ENCODE assay signal across 10 mouse cellular contexts in genomic region chr13:113640944-113641597, GRCm38 (mm10). TPM values are rescaled to one million over a fixed set of nuclear protein-coding genes. Genes with fewer than 3 reads are reported as not detected.
DNase-seq lines count a peak whose midpoint lies in the region; ATAC-seq and TF ChIP-seq lines count a peak whose summit lies in the region.
"Had no signal": no experiment of that assay in that cellular context is flagged by ENCODE, and none has a peak within 500 bp of the region (broad histone marks: within the 10 kb centered on the region; RNA-seq: fewer than 3 reads in every experiment).

No protein-coding gene starts in this region.

- no peaks in the 10 kb centered on the region for H3K36me3 ChIP-seq in heart, postnatal 0 days (replicated peaks; ENCODE audit: control insufficient read depth, insufficient read depth, low read length)
- no peaks in the 10 kb centered on the region for H3K36me3 ChIP-seq in midbrain, embryonic 11.5 days (ENCODE audit: control insufficient read depth, insufficient read depth, low read length)
- no peaks in the 10 kb centered on the region for H3K36me3 ChIP-seq in midbrain, embryonic 10.5 days
- H3K36me3 ChIP-seq in stomach, postnatal 0 days (ENCODE audit: control insufficient read depth, insufficient read depth, low read length): no peaks in the 10 kb centered on the region
- H3K36me3 ChIP-seq: liver, embryonic 13.5 days had no signal

- no peak overlapping the region for H3K4me2 ChIP-seq in heart, postnatal 0 days (ENCODE audit: low read depth, low read length)
- H3K4me2 ChIP-seq in midbrain, embryonic 11.5 days: no peak overlapping the region
- no peak overlapping the region for H3K4me2 ChIP-seq in stomach, postnatal 0 days (replicated peaks; ENCODE audit: low read depth)
- H3K4me2 ChIP-seq: liver, embryonic 13.5 days had no signal

- TF ChIP-seq CTCF in heart, postnatal 0 days (IDR thresholded peaks at IDR 0.05; ENCODE audit: low read depth): peak; percentile 50
- TF ChIP-seq CTCF in stomach, postnatal 0 days (IDR thresholded peaks at IDR 0.05; ENCODE audit: low read depth): peak; percentile 65

- no peak overlapping the region for H3K4me3 ChIP-seq in heart, postnatal 0 days (ENCODE audit: low read depth, low read length)
- H3K4me3 ChIP-seq in midbrain, embryonic 11.5 days (ENCODE audit: low read depth, low read length): no peak overlapping the region
- no peak overlapping the region for H3K4me3 ChIP-seq in midbrain, embryonic 10.5 days
- no peak overlapping the region for H3K4me3 ChIP-seq in stomach, postnatal 0 days (ENCODE audit: low read depth, low read length)
- H3K4me3 ChIP-seq: liver, embryonic 13.5 days had no signal

- no peak overlapping the region for H3K27ac ChIP-seq in heart, postnatal 0 days (ENCODE audit: low read depth)
- H3K27ac ChIP-seq in midbrain, embryonic 11.5 days (ENCODE audit: low read depth, low read length): no peak overlapping the region
- no peak overlapping the region for H3K27ac ChIP-seq in midbrain, embryonic 10.5 days (replicated peaks)
- H3K27ac ChIP-seq in stomach, postnatal 0 days (replicated peaks): no peak overlapping the region
- H3K27ac ChIP-seq: liver, embryonic 13.5 days had no signal

- ATAC-seq in heart, postnatal 0 days (ENCODE audit: insufficient read depth, low read depth): no peak
- ATAC-seq in midbrain, embryonic 11.5 days (ENCODE audit: low FRiP score): peak; percentile 44; the same call in 1 of the 2 replicates
- ATAC-seq in common myeloid progenitor, adult 5-6 weeks (replicated peaks; ENCODE audit: low read depth, poor library complexity, severe bottlenecking): peak; percentile 43; the same call in 1 of the 2 replicates
- ATAC-seq in stomach, postnatal 0 days (ENCODE audit: low FRiP score, low TSS enrichment): no peak
- ATAC-seq: intestine, embryonic 16.5 days had no signal

- H3K9ac ChIP-seq in heart, postnatal 0 days (replicated peaks; ENCODE audit: low read depth, low read length): no peak overlapping the region
- H3K9ac ChIP-seq in midbrain, embryonic 11.5 days (ENCODE audit: low read length): no peak overlapping the region
- no peak overlapping the region for H3K9ac ChIP-seq in stomach, postnatal 0 days (ENCODE audit: low read length)
- H3K9ac ChIP-seq: liver, embryonic 13.5 days had no signal

- TF ChIP-seq EP300 in heart, postnatal 0 days (IDR thresholded peaks at IDR 0.05; ENCODE audit: low read depth): no peak
- no peak for TF ChIP-seq EP300 in stomach, postnatal 0 days (optimal IDR thresholded peaks at IDR 0.05)

- H3K9me3 ChIP-seq in heart, postnatal 0 days (replicated peaks; ENCODE audit: control insufficient read depth, low read length): no peaks in the 10 kb centered on the region
- no peaks in the 10 kb centered on the region for H3K9me3 ChIP-seq in midbrain, embryonic 11.5 days (ENCODE audit: control insufficient read depth, low read length)
- H3K9me3 ChIP-seq in midbrain, embryonic 10.5 days (replicated peaks): no peaks in the 10 kb centered on the region
- H3K9me3 ChIP-seq in stomach, postnatal 0 days (ENCODE audit: control insufficient read depth, low read length): no peaks in the 10 kb centered on the region
- H3K9me3 ChIP-seq: liver, embryonic 13.5 days had no signal

- no peaks in the 10 kb centered on the region for H3K4me1 ChIP-seq in heart, postnatal 0 days (ENCODE audit: control insufficient read depth, insufficient read depth)
- H3K4me1 ChIP-seq in midbrain, embryonic 11.5 days (ENCODE audit: control insufficient read depth, insufficient read depth, low read length): no peaks in the 10 kb centered on the region
- peaks cover 8% of the 10 kb centered on the region for H3K4me1 ChIP-seq in midbrain, embryonic 10.5 days
- H3K4me1 ChIP-seq in stomach, postnatal 0 days (replicated peaks; ENCODE audit: control insufficient read depth, insufficient read depth): no peaks in the 10 kb centered on the region

- intact Hi-C loops in heart, postnatal 25 days (cut with DNase I): no loop called here

- no peak for DNase-seq in heart, postnatal 0 days (ENCODE audit: low spot score)
- DNase-seq in heart, postnatal 25 days (ENCODE audit: low spot score): no peak
- no peak for DNase-seq in midbrain, embryonic 11.5 days (ENCODE audit: low spot score, missing footprints)
- DNase-seq in midbrain, embryonic 10.5 days (ENCODE audit: low spot score): no peak
- no peak for DNase-seq in stomach, postnatal 0 days (ENCODE audit: low spot score)
- no peak for DNase-seq in layer of hippocampus, adult 18-20 months (ENCODE audit: low spot score in 2 of 2)
- DNase-seq: cerebellum, adult 11 months; liver, embryonic 13.5 days had no signal

- WGBS in heart, postnatal 0 days: 79% methylated on average over 11 of the region's 11 CpGs
- WGBS in midbrain, embryonic 11.5 days: 82% methylated on average over 11 of the region's 11 CpGs
- 83% methylated on average over 11 of the region's 11 CpGs for WGBS in midbrain, embryonic 10.5 days
- 80% methylated on average over 11 of the region's 11 CpGs for WGBS in stomach, postnatal 0 days

- no peaks in the 10 kb centered on the region for H3K27me3 ChIP-seq in heart, postnatal 0 days (ENCODE audit: control insufficient read depth, insufficient read depth, low read length)
- no peaks in the 10 kb centered on the region for H3K27me3 ChIP-seq in midbrain, embryonic 11.5 days (ENCODE audit: control insufficient read depth, insufficient read depth, low read length)
- no peaks in the 10 kb centered on the region for H3K27me3 ChIP-seq in midbrain, embryonic 10.5 days (ENCODE audit: low read depth, poor library complexity, severe bottlenecking)
- no peaks in the 10 kb centered on the region for H3K27me3 ChIP-seq in stomach, postnatal 0 days (ENCODE audit: control insufficient read depth, insufficient read depth, low read length)
- H3K27me3 ChIP-seq: liver, embryonic 13.5 days had no signal

RNA-seq across cellular contexts. Expression of gene Hspb3, which starts 22.4 kb away (rescaled TPM):
- 38.7 and 43.7 TPM in 2 replicates for total RNA-seq in heart, postnatal 0 days (2014; rRNA removed; ENCODE audit: low replicate concordance)
- 50.5 and 54.6 TPM in 2 replicates for polyA plus RNA-seq in heart, postnatal 0 days (2015; fragmentation: Nextera tagmentation; extraction: Ambion mirVana)
- 10 to 100 TPM; 18.4 to 22.7 TPM for total RNA-seq in heart, postnatal 25 days (2021)
- not detected in 2 replicates for polyA plus RNA-seq in midbrain, embryonic 11.5 days (2014; fragmentation: Nextera tagmentation; extraction: Ambion mirVana)
- not detected in 2 replicates for polyA plus RNA-seq in midbrain, embryonic 10.5 days (2016; fragmentation: Nextera tagmentation; extraction: Ambion mirVana)
- total RNA-seq in common myeloid progenitor, adult 5-6 weeks (2017): not detected in 2 replicates
- polyA plus RNA-seq in stomach, postnatal 0 days (2015; fragmentation: Nextera tagmentation; extraction: Ambion mirVana): 0.17 TPM in 1 of 2 replicates, not detected in the other
- total RNA-seq in layer of hippocampus, adult 18-20 months (2021): 1 to 10 TPM in 1 of 2 experiments, under 1 TPM in 1; 0.99 to 2.2 TPM
- polyA plus RNA-seq: intestine, embryonic 16.5 days had no signal

RNA-seq across cellular contexts. Expression of gene Snx18, which starts 22.7 kb away (rescaled TPM):
- 32.4 and 50.9 TPM in 2 replicates for total RNA-seq in heart, postnatal 0 days (2014; rRNA removed; ENCODE audit: low replicate concordance)
- 9.2 and 9.8 TPM in 2 replicates for polyA plus RNA-seq in heart, postnatal 0 days (2015; fragmentation: Nextera tagmentation; extraction: Ambion mirVana)
- 10 to 100 TPM; 22.6 to 23.6 TPM for total RNA-seq in heart, postnatal 25 days (2021)
- polyA plus RNA-seq in midbrain, embryonic 11.5 days (2014; fragmentation: Nextera tagmentation; extraction: Ambion mirVana): 18.1 and 20.1 TPM in 2 replicates
- polyA plus RNA-seq in midbrain, embryonic 10.5 days (2016; fragmentation: Nextera tagmentation; extraction: Ambion mirVana): 12.3 and 13.0 TPM in 2 replicates
- total RNA-seq in common myeloid progenitor, adult 5-6 weeks (2017): 26.4 and 27.5 TPM in 2 replicates
- polyA plus RNA-seq in stomach, postnatal 0 days (2015; fragmentation: Nextera tagmentation; extraction: Ambion mirVana): 15.6 and 18.0 TPM in 2 replicates
- total RNA-seq in layer of hippocampus, adult 18-20 months (2021): 10 to 100 TPM; 22.7 to 23.5 TPM

Comparison
In these comparisons a context has a peak if more than half of its experiments do, and no peak if none do; other contexts are left out.
1. ATAC-seq: peak in midbrain, embryonic 11.5 days (single experiment) and common myeloid progenitor, adult 5-6 weeks (single experiment); none in heart, postnatal 0 days (single experiment) and stomach, postnatal 0 days (single experiment).
2. RNA of gene Hspb3, which starts 22.4 kb away (total RNA-seq): 38.7 to 43.7 TPM in heart, postnatal 0 days and 18.4 to 22.7 TPM in heart, postnatal 25 days; 0.99 to 2.2 TPM in layer of hippocampus, adult 18-20 months and not detected in common myeloid progenitor, adult 5-6 weeks; every median in the first group is over 4 times any median in the second.